Comparison of ENCODE assay signal across 21 mouse cellular contexts in genomic region chr5:62857502-62857901, GRCm38 (mm10). TPM values are rescaled to one million over a fixed set of nuclear protein-coding genes. Genes with fewer than 3 reads are reported as not detected.
"Had no signal": no experiment of that assay in that cellular context is flagged by ENCODE, and none has a peak within 500 bp of the region (broad histone marks: within the 10 kb centered on the region; RNA-seq: fewer than 3 reads in every experiment).

No protein-coding gene starts in this region.

- H3K36me3 ChIP-seq: midbrain, embryonic 10.5 days; midbrain, embryonic 12.5 days; neural tube, embryonic 13.5 days; neural tube, embryonic 15.5 days had no signal

- H3K4me1 ChIP-seq: midbrain, embryonic 10.5 days; midbrain, embryonic 12.5 days; neural tube, embryonic 13.5 days; neural tube, embryonic 15.5 days had no signal

- H3K27ac ChIP-seq: liver, embryonic 14.5 days; midbrain, embryonic 10.5 days; midbrain, embryonic 12.5 days; neural tube, embryonic 13.5 days; neural tube, embryonic 15.5 days had no signal

- H3K27me3 ChIP-seq: midbrain, embryonic 12.5 days; neural tube, embryonic 13.5 days; neural tube, embryonic 15.5 days had no signal

- DNase-seq: lung, embryonic 14.5 days; lung, postnatal 10 days; lung, postnatal 4 days; midbrain, embryonic 14.5 days; retina, postnatal 1 day; right cerebral cortex, adult 18-20 months; right cerebral cortex, postnatal 25 days; right cerebral cortex, postnatal 4 days had no signal

- ATAC-seq: midbrain, embryonic 16.5 days had no signal

- H3K4me3 ChIP-seq: midbrain, embryonic 10.5 days; midbrain, embryonic 12.5 days; myocyte; neural tube, embryonic 13.5 days; neural tube, embryonic 15.5 days had no signal

RNA-seq across cellular contexts. Expression of gene Dthd1, which starts 43.9 kb away (rescaled TPM):
- polyA plus RNA-seq: liver, embryonic 14.5 days; liver, embryonic 16.5 days; lung, embryonic 14.5 days; lung, embryonic 16.5 days; midbrain, embryonic 10.5 days; midbrain, embryonic 12.5 days; midbrain, embryonic 14.5 days; midbrain, embryonic 16.5 days; neural tube, embryonic 11.5 days; neural tube, embryonic 13.5 days; neural tube, embryonic 15.5 days; small intestine, adult 2 months; stomach, embryonic 14.5 days; stomach, embryonic 16.5 days had no signal
